Mouse (Mus musculus) forebrain, embryonic 12.5 days (tissue): ENCODE results near the gene Midn. TPM values are rescaled to one million over a fixed set of nuclear protein-coding genes. Genes with fewer than 3 reads are reported as not detected.
A peak's percentile ranks its signal among the peaks of the same experiment; 100 is the strongest.

Experiments
- ATAC-seq: fragments of 200-750 bp; cut with Nextera tagmentation; 2 replicates; pipeline ENCODE4 v1.8.0; 2017; ENCODE audit warnings: moderate TSS enrichment; ENCODE audit not compliant: low FRiP score
- H3K27ac ChIP-seq: fragments of 300-500 bp; sonication (generic); 2 replicates; pipeline ENCODE4 v1.5.1; 2016; ENCODE audit warnings: mild to moderate bottlenecking
- H3K27me3 ChIP-seq: fragments of 300-500 bp; sonication (generic); 2 replicates; pipeline ENCODE4 v1.6.1; 2016; ENCODE audit warnings: mild to moderate bottlenecking
- H3K36me3 ChIP-seq: fragments of 300-500 bp; sonication (generic); replicated peaks from 2 replicates; pipeline ENCODE4 v1.6.1; 2016; ENCODE audit warnings: mild to moderate bottlenecking
- H3K4me1 ChIP-seq: fragments of 300-500 bp; sonication (generic); 2 replicates; pipeline ENCODE4 v1.6.1; 2016
- H3K4me2 ChIP-seq: fragments of 300-500 bp; sonication (generic); 2 replicates; pipeline ENCODE4 v1.6.1; 2016; ENCODE audit warnings: mild to moderate bottlenecking, moderate library complexity
- H3K4me3 ChIP-seq: fragments of 300-500 bp; sonication (generic); replicated peaks from 2 replicates; pipeline ENCODE4 v1.5.1; 2016; ENCODE audit warnings: mild to moderate bottlenecking
- H3K9ac ChIP-seq: fragments of 300-500 bp; sonication (generic); 2 replicates; pipeline ENCODE4 v1.6.1; 2016; ENCODE audit warnings: mild to moderate bottlenecking
- H3K9me3 ChIP-seq: fragments of 300-500 bp; sonication (generic); 2 replicates; pipeline ENCODE4 v1.6.1; 2016
- WGBS: fragments of 180-500 bp; shearing (Covaris S2); methylation state at CpG from one replicate; pipeline ENCODE4 v1.1.7; 2016; 5-methylcytosine and 5-hydroxymethylcytosine counted together
- polyA plus RNA-seq: library from polyadenylated mRNA; unstranded; fragments of >200 nt; fragmentation: Nextera tagmentation; extraction: Ambion mirVana; gene quantifications from 2 replicates; pipeline ENCODE4 v1.2.1, GENCODE M21; 2016

Gene Midn
- polyA plus RNA-seq, 1 experiment from 2014 or later: 50.3 TPM

DNA sequence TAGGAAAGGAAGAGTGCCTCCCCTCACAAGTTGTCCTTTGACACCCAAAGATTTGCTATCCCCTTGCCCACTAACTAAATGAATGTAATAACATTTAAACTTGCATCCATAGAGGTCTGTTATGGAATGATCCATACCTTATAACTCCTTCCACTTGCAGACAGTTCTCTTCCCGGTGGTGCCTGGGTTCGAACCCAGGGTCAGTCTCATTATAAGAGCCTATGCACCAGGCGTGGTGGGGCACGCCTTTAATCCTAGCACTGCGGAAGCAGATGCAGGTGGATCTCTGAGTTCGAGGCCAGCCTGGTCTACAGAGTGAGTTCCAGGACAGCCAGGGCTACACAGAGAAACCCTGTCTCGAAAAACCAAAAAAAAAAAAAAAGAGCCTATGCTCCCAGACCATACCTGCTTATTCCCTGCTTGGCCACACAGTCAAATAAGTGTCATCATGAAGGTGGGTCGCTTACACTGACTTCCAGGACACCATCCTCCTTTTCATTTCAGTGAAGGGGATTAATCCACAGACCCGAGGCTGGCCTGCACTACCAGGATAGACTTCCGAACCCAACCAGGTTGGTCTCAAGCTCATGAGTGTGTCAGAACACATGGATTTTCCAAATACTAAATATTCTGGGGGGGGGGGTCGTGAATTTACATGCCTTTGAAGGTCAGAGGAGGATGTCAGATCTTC lies 8.0 kb upstream of the Midn start:
- 0 out of 2 replicates have a peak overlapping the region, but pooled peaks have one; percentile 51 for H3K9ac ChIP-seq
- H3K4me2 ChIP-seq: 0 out of 2 replicates have a peak overlapping the region, but pooled peaks have one; percentile 89
- H3K27ac ChIP-seq: no peak overlapping the region
- 78% methylated on average over 11 of the region's 11 CpGs for WGBS
- no peaks in the 10 kb centered on the region for H3K9me3 ChIP-seq
- no peak for ATAC-seq
- H3K36me3 ChIP-seq: peaks cover 31% of the 10 kb centered on the region
- H3K27me3 ChIP-seq: peaks cover 38% of the 10 kb centered on the region
- peaks cover 73% of the 10 kb centered on the region for H3K4me1 ChIP-seq
- H3K4me3 ChIP-seq: peak overlapping the region; percentile 72; the same call in 1 of the 2 replicates

- H3K4me2 ChIP-seq: peak within 1 kb of the TSS; percentile 95
- H3K4me1 ChIP-seq: peaks cover 78% of the 10 kb centered on the region
- H3K9me3 ChIP-seq: no peaks in the 10 kb centered on the region
- H3K27ac ChIP-seq: peak within 1 kb of the TSS; percentile 90
- WGBS: 76% methylated on average over 10 of the region's 10 CpGs
- H3K27me3 ChIP-seq: peaks cover 33% of the 10 kb centered on the region
- H3K4me3 ChIP-seq: peak within 1 kb of the TSS; percentile 72
- H3K9ac ChIP-seq: peak within 1 kb of the TSS; percentile 51
- H3K36me3 ChIP-seq: peaks cover 31% of the 10 kb centered on the region
- no peak for ATAC-seq
Measured at GRCm38 (mm10) chr10:80140666-80141035, 7.4 kb upstream of the Midn start, which contains the start of gene Cbarp. Cbarp (minus strand) TSS chr10:80140835.

- under 1% methylated on average over 29 of the region's 29 CpGs for WGBS
- Histone ChIP-seq H3K4me2 (peak overlapping the region; percentile 89), H3K9ac (peak overlapping the region; percentile 51), H3K4me1 (peaks cover 82% of the 10 kb centered on the region), H3K4me3 (peak overlapping the region; percentile 65), H3K27ac (peak overlapping the region; percentile 82), H3K36me3 (peaks cover 31% of the 10 kb centered on the region), H3K27me3 (peaks cover 27% of the 10 kb centered on the region), H3K9me3 (no peaks in the 10 kb centered on the region)
- peak; percentile 51 for ATAC-seq
Measured at GRCm38 (mm10) chr10:80141243-80141642, 6.8 kb upstream of the Midn start.

- Histone ChIP-seq H3K9me3 (no peaks in the 10 kb centered on the region), H3K4me2 (peak overlapping the region; percentile 89)
- 1% methylated on average over 43 of the region's 43 CpGs for WGBS
Measured at GRCm38 (mm10) chr10:80141786-80142529, 6.1 kb upstream of the Midn start.

DNA sequence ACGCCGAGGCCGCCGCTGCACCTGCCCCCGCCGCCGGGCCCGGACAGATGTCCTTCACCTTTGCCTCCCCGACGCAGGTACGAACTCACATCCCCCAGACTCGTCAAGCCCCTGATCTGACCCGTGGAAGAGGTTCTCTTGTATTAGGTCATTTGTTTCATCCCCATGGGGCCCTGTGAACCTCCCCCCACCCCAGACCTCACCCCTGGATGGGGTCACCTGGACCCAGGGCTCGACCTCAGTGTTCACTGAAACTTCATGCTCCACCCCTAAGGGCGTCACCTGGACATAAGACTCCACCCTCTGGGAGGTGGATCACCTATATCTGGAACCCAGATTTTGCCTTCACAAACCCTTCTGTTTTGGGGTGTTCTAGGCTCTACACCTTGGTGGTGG lies 5.5 kb upstream of the Midn start:
- peaks cover 15% of the 10 kb centered on the region; the same call in 1 of the 2 replicates for H3K27me3 ChIP-seq
- peak overlapping the region; percentile 81 for H3K9ac ChIP-seq
- no peak for ATAC-seq
- H3K4me1 ChIP-seq: peaks cover 81% of the 10 kb centered on the region
- peak overlapping the region; percentile 75 for H3K27ac ChIP-seq
- under 1% methylated on average over 15 of the region's 15 CpGs for WGBS
- peak overlapping the region; percentile 65 for H3K4me3 ChIP-seq
- H3K4me2 ChIP-seq: peak overlapping the region; percentile 89
- H3K36me3 ChIP-seq: peaks cover 34% of the 10 kb centered on the region
- H3K9me3 ChIP-seq: no peaks in the 10 kb centered on the region

More at GRCm38 (mm10) chr10:80141786-80142529, 6.1 kb upstream of the Midn start:
- peak; percentile 83 for ATAC-seq
- Histone ChIP-seq H3K4me3 (peak overlapping the region; percentile 65), H3K27ac (peak overlapping the region; percentile 82), H3K4me1 (peaks cover 81% of the 10 kb centered on the region), H3K9ac (peak overlapping the region; percentile 81), H3K36me3 (peaks cover 34% of the 10 kb centered on the region), H3K27me3 (peaks cover 20% of the 10 kb centered on the region)

DNA sequence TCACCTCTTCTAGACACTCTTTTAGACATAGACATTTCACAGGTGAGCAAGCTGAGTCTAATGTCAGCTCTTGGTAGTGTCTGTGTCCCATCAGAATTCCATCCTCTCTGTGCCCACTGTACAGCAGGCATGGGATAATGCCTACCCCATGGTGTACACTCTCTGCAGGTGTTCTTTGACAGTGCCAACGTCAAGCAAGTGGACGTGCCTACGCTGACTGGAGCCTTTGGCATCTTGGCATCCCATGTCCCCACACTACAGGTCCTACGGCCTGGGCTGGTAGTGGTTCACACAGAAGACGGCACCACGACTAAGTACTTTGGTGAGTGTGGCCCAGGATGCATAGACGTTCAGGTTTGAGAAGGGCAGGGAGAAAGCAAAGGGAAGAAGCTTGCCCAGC lies 4.4 kb upstream of the Midn start:
- H3K4me1 ChIP-seq: peaks cover 76% of the 10 kb centered on the region
- H3K4me3 ChIP-seq: 0 out of 2 replicates have a peak overlapping the region, but pooled peaks have one; percentile 10
- 0 out of 2 replicates have a peak overlapping the region, but pooled peaks have one; percentile 89 for H3K4me2 ChIP-seq

GRCm38 (mm10) chr10:80144159-80144558 lies 3.9 kb upstream of the Midn start:
- peaks cover 34% of the 10 kb centered on the region for H3K36me3 ChIP-seq
- H3K4me3 ChIP-seq: peak overlapping the region; percentile 10; the same call in 1 of the 2 replicates
- H3K27ac ChIP-seq: no peak overlapping the region
- H3K4me2 ChIP-seq: no peak overlapping the region
- H3K27me3 ChIP-seq: peaks cover 7% of the 10 kb centered on the region; the same call in 1 of the 2 replicates
- ATAC-seq: no peak
- 91% methylated on average over 12 of the region's 12 CpGs for WGBS
- no peaks in the 10 kb centered on the region for H3K9me3 ChIP-seq
- no peak overlapping the region for H3K9ac ChIP-seq
- peaks cover 73% of the 10 kb centered on the region for H3K4me1 ChIP-seq

More for the DNA sequence above, 4.4 kb upstream of the Midn start:
- Histone ChIP-seq H3K9me3 (no peaks in the 10 kb centered on the region), H3K36me3 (peaks cover 34% of the 10 kb centered on the region), H3K27me3 (peaks cover 7% of the 10 kb centered on the region; the same call in 1 of the 2 replicates), H3K27ac (no peak overlapping the region), H3K9ac (no peak overlapping the region)
- 92% methylated on average over 7 of the region's 7 CpGs for WGBS
- ATAC-seq: no peak

GRCm38 (mm10) chr10:80144864-80145838 lies 2.9 kb upstream of the Midn start:
- H3K4me1 ChIP-seq: peaks cover 68% of the 10 kb centered on the region
- WGBS: 76% methylated on average over 20 of the region's 20 CpGs
- peak overlapping the region; percentile 10; the same call in 1 of the 2 replicates for H3K4me3 ChIP-seq
- peaks cover 38% of the 10 kb centered on the region for H3K36me3 ChIP-seq
- H3K9me3 ChIP-seq: no peaks in the 10 kb centered on the region
- no peaks in the 10 kb centered on the region for H3K27me3 ChIP-seq
- peak overlapping the region; percentile 17; the same call in 1 of the 2 replicates for H3K9ac ChIP-seq
- no peak overlapping the region for H3K4me2 ChIP-seq
- H3K27ac ChIP-seq: peak overlapping the region; percentile 43; the same call in 1 of the 2 replicates
- no peak for ATAC-seq

GRCm38 (mm10) chr10:80145896-80146295 lies 2.2 kb upstream of the Midn start:
- Histone ChIP-seq H3K4me3 (no peak overlapping the region), H3K36me3 (peaks cover 38% of the 10 kb centered on the region), H3K4me2 (no peak overlapping the region), H3K4me1 (peaks cover 63% of the 10 kb centered on the region), H3K27me3 (no peaks in the 10 kb centered on the region), H3K9ac (no peak overlapping the region; the same call in 1 of the 2 replicates), H3K9me3 (no peaks in the 10 kb centered on the region), H3K27ac (peak overlapping the region; percentile 19; the same call in 1 of the 2 replicates)
- 90% methylated on average over 6 of the region's 6 CpGs for WGBS
- no peak for ATAC-seq

DNA sequence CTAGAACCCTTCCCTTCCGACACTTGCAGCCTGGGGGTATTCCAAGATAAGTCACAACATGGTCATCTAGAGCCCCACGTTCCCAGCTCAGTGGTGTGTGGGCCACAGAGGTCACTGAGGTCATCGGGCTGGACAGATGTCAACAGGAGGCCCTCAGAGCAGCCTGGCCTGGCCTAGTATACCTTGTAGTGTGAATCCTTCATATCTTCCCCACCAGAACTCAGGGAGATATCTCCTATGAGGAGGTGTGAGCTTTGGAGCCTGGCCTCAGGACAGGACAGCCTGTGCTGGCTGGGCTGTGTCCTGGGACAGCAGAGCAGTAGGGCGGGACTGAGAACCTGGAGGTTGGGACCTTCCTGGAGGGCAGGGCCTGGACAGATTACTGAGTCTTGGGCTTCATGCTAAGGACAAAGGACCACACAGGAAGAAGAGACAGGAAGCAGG lies 1.5 kb upstream of the Midn start:
- no peak overlapping the region for H3K4me2 ChIP-seq
- H3K27me3 ChIP-seq: no peaks in the 10 kb centered on the region
- WGBS: 84% methylated on average over 4 of the region's 4 CpGs
- H3K36me3 ChIP-seq: peaks cover 43% of the 10 kb centered on the region
- peak overlapping the region; percentile 100; the same call in 1 of the 2 replicates for H3K27ac ChIP-seq
- ATAC-seq: no peak
- no peaks in the 10 kb centered on the region for H3K9me3 ChIP-seq
- H3K9ac ChIP-seq: no peak overlapping the region
- H3K4me1 ChIP-seq: peaks cover 57% of the 10 kb centered on the region
- no peak overlapping the region for H3K4me3 ChIP-seq

DNA sequence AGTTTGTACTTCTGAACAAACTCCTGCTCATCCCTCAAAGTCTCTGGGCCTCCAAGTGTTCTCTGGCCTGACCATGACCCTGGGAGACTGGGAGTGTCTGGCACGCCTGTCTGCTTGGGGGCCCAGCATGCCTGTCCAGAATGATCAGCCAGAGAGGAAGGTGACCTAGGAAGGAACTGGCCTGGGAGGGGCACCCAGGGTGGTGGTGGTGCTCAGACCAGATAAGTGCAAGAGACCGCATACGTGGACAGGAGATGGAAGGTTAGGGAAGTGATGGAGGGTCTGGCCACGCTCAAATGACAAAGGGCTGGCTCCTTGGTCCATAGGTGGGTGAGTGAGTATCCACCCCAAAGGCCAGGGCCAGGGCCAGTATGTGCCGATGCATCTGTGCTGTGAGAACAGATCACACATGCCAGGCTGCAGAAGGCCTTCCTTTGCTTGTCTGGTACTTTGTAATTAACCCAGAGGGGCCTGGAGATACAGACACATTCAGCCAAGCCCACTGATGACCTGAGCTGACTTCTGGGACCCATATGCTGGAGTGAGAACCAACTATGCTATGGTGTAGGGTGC lies 840 bp upstream of the Midn start:
- Histone ChIP-seq H3K27me3 (no peaks in the 10 kb centered on the region), H3K4me3 (peak overlapping the region; percentile 97; the same call in 1 of the 2 replicates), H3K36me3 (peaks cover 49% of the 10 kb centered on the region), H3K9ac (peak overlapping the region; percentile 91; the same call in 1 of the 2 replicates), H3K27ac (peak overlapping the region; percentile 100), H3K9me3 (no peaks in the 10 kb centered on the region), H3K4me2 (peak overlapping the region; percentile 70), H3K4me1 (peaks cover 60% of the 10 kb centered on the region)
- no peak for ATAC-seq
- WGBS: 82% methylated on average over 5 of the region's 5 CpGs
